ENCODE assay signal across 8 mouse cellular contexts in genomic region chr13:39647367-39647766, GRCm38 (mm10).
DNase-seq lines count a peak whose midpoint lies in the region; ATAC-seq and TF ChIP-seq lines count a peak whose summit lies in the region.

No protein-coding gene starts in this region.

- no peak overlapping the region for H3K4me3 ChIP-seq in gastrocnemius, adult 2 months
- H3K4me3 ChIP-seq in ES-Bruce4 (ENCODE audit: low read depth, low read length): no peak overlapping the region
- H3K4me3 ChIP-seq in limb, embryonic 10.5 days: no peak overlapping the region
- no peak overlapping the region for H3K4me3 ChIP-seq in neural tube, embryonic 15.5 days (replicated peaks)

- DNase-seq in gastrocnemius, adult 2 months: no peak
- DNase-seq in gastrocnemius, postnatal 25 days: no peak
- DNase-seq in hindlimb bud, embryonic 11.5 days (ENCODE audit: extremely low spot score, low read depth, low spot score): peak; percentile 18
- DNase-seq in limb, embryonic 10.5 days (ENCODE audit: low spot score): peak; percentile 48

- 16% methylated on average over 9 of the region's 9 CpGs for WGBS in limb, embryonic 10.5 days
- WGBS in neural tube, embryonic 15.5 days: 23% methylated on average over 9 of the region's 9 CpGs

- peak; percentile 33 for TF ChIP-seq CTCF in gastrocnemius, adult 2 months (IDR thresholded peaks at IDR 0.05)
- TF ChIP-seq CTCF in ES-Bruce4 (IDR thresholded peaks at IDR 0.05; ENCODE audit: low read depth, low read length): peak; percentile 69

- no peak overlapping the region for H3K4me2 ChIP-seq in neural tube, embryonic 15.5 days

- peak; percentile 52; the same call in 1 of the 2 replicates for ATAC-seq in common myeloid progenitor, adult 5-6 weeks (replicated peaks; ENCODE audit: low read depth, poor library complexity, severe bottlenecking)
- peak; percentile 75; the same call in 1 of the 2 replicates for ATAC-seq in neural tube, embryonic 15.5 days (ENCODE audit: low FRiP score)
- ATAC-seq in granulocyte monocyte progenitor cell, adult 5-6 weeks (replicated peaks; ENCODE audit: poor library complexity, severe bottlenecking): no peak; the same call in 1 of the 2 replicates

- no peaks in the 10 kb centered on the region for H3K36me3 ChIP-seq in ES-Bruce4 (ENCODE audit: control insufficient read depth, insufficient read depth, low read length, poor library complexity, severe bottlenecking)
- H3K36me3 ChIP-seq in limb, embryonic 10.5 days: no peaks in the 10 kb centered on the region
- no peaks in the 10 kb centered on the region for H3K36me3 ChIP-seq in neural tube, embryonic 15.5 days

- no peaks in the 10 kb centered on the region for H3K27me3 ChIP-seq in ES-Bruce4 (ENCODE audit: control insufficient read depth, insufficient read depth, low read length, poor library complexity, severe bottlenecking)
- no peaks in the 10 kb centered on the region for H3K27me3 ChIP-seq in limb, embryonic 10.5 days (ENCODE audit: low read depth, poor library complexity, severe bottlenecking)
- H3K27me3 ChIP-seq in neural tube, embryonic 15.5 days (replicated peaks): peaks cover 11% of the 10 kb centered on the region

- no peaks in the 10 kb centered on the region for H3K9me3 ChIP-seq in ES-Bruce4 (replicated peaks; ENCODE audit: control insufficient read depth, insufficient read depth, low read length, poor library complexity, severe bottlenecking)
- H3K9me3 ChIP-seq in limb, embryonic 10.5 days (replicated peaks): no peaks in the 10 kb centered on the region
- H3K9me3 ChIP-seq in neural tube, embryonic 15.5 days (replicated peaks): no peaks in the 10 kb centered on the region

- intact Hi-C loops in gastrocnemius, adult 2 months (cut with DNase I): loop anchor here (10.0 kb wide), 1 partner anchor 1107 kb away; no protein-coding TSS in a partner anchor

- no peak overlapping the region for H3K9ac ChIP-seq in ES-Bruce4 (ENCODE audit: low read depth, poor library complexity, severe bottlenecking)
- no peak overlapping the region for H3K9ac ChIP-seq in neural tube, embryonic 15.5 days (replicated peaks)

- TF ChIP-seq EP300 in ES-Bruce4 (IDR thresholded peaks at IDR 0.05; ENCODE audit: insufficient read depth, low read depth, low read length): no peak

- no peak overlapping the region for H3K27ac ChIP-seq in gastrocnemius, adult 2 months
- H3K27ac ChIP-seq in ES-Bruce4 (ENCODE audit: insufficient read depth, low read length): no peak overlapping the region
- H3K27ac ChIP-seq in limb, embryonic 10.5 days: no peak overlapping the region
- no peak overlapping the region for H3K27ac ChIP-seq in neural tube, embryonic 15.5 days (replicated peaks)

- H3K4me1 ChIP-seq in ES-Bruce4 (ENCODE audit: control insufficient read depth, insufficient read depth, low read length): no peaks in the 10 kb centered on the region
- peaks cover 11% of the 10 kb centered on the region for H3K4me1 ChIP-seq in limb, embryonic 10.5 days
- peaks cover 5% of the 10 kb centered on the region; the same call in 1 of the 2 replicates for H3K4me1 ChIP-seq in neural tube, embryonic 15.5 days

- no peak for TF ChIP-seq POLR2A in ES-Bruce4 (IDR thresholded peaks at IDR 0.05; ENCODE audit: insufficient read depth, low read length)

Comparison
In these comparisons a context has a peak if more than half of its experiments do, and no peak if none do; other contexts are left out.
1. DNase-seq: peak in hindlimb bud, embryonic 11.5 days (single experiment) and limb, embryonic 10.5 days (single experiment); none in gastrocnemius, adult 2 months (single experiment) and gastrocnemius, postnatal 25 days (single experiment).